Mouse (Mus musculus): ENCODE data around the gene Dpf3. TPM values are rescaled to one million over a fixed set of nuclear protein-coding genes. Genes with fewer than 3 reads are reported as not detected.

Dpf3 gene
- polyA plus RNA-seq, 1 experiment from 2014 or later: 19.3 TPM

DNA sequence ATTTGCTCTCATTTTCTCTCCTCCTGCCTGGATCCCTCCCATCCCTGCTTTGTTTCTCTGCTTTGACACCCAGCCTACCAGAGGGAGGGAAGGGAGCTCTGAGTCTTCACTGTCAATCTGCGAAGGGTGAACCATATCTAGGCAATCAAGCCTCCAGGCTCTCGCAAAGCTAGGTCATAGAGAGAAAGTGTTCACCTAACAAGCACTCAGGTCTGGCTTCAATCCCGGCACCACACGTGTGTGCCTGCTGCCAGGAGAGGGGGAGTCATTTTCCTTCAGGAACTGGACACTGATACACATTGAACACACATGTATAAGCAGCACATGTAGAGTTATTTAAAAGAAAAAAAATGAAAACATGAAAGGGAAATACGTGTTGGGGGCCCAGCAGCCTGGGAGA, 254.6 kb downstream of the Dpf3 start:
- no peak overlapping the region for H3K9ac ChIP-seq (ENCODE audit: low read depth, low read length)
- peaks cover 11% of the 10 kb centered on the region for H3K4me1 ChIP-seq (ENCODE audit: control insufficient read depth, insufficient read depth, low read length)
- H3K9me3 ChIP-seq (replicated peaks; ENCODE audit: control insufficient read depth, low read length, poor library complexity, severe bottlenecking): 0 out of 2 replicates have a peak, but pooled peaks cover 2% of the 10 kb centered on the region
- peak overlapping the region; percentile 33; the same call in 1 of the 2 replicates for H3K27ac ChIP-seq (ENCODE audit: low read length)
- H3K4me2 ChIP-seq (ENCODE audit: low read length): no peak overlapping the region
- no peaks in the 10 kb centered on the region for H3K36me3 ChIP-seq (ENCODE audit: control insufficient read depth, insufficient read depth, low read length)
- ATAC-seq: no peak
- 58% methylated on average over 5 of the region's 5 CpGs for WGBS
- H3K4me3 ChIP-seq (ENCODE audit: low read depth, low read length): no peak overlapping the region
- H3K27me3 ChIP-seq (ENCODE audit: control insufficient read depth, insufficient read depth, low read depth, low read length): no peaks in the 10 kb centered on the region

DNA sequence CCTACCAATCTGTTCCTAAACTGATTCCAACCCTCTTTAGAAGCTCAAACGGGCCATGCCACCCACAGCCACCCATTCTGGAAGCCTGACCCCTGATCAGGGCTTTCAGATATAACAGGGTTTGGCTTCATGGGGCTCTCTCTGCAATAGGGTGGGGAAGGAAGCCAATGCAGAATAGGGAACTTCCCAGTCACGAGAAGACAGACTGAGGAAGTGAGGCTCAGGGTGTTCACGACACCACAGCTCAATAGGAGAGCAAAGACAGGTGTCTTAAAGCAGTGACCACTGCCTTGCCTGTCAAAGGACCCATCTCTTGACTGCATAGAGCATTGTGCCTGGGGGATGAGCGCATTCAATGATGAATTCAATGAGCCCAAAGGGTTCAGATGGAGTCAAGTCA, 256.3 kb downstream of the Dpf3 start:
- H3K4me2 ChIP-seq (ENCODE audit: low read length): no peak overlapping the region
- no peak overlapping the region for H3K9ac ChIP-seq (ENCODE audit: low read depth, low read length)
- H3K4me1 ChIP-seq (ENCODE audit: control insufficient read depth, insufficient read depth, low read length): peaks cover 11% of the 10 kb centered on the region
- ATAC-seq: no peak
- no peaks in the 10 kb centered on the region for H3K36me3 ChIP-seq (ENCODE audit: control insufficient read depth, insufficient read depth, low read length)
- H3K27ac ChIP-seq (ENCODE audit: low read length): no peak overlapping the region
- H3K4me3 ChIP-seq (ENCODE audit: low read depth, low read length): no peak overlapping the region
- no peaks in the 10 kb centered on the region for H3K27me3 ChIP-seq (ENCODE audit: control insufficient read depth, insufficient read depth, low read depth, low read length)
- 82% methylated on average over 4 of the region's 4 CpGs for WGBS
- H3K9me3 ChIP-seq (replicated peaks; ENCODE audit: control insufficient read depth, low read length, poor library complexity, severe bottlenecking): 0 out of 2 replicates have a peak, but pooled peaks cover 2% of the 10 kb centered on the region

DNA sequence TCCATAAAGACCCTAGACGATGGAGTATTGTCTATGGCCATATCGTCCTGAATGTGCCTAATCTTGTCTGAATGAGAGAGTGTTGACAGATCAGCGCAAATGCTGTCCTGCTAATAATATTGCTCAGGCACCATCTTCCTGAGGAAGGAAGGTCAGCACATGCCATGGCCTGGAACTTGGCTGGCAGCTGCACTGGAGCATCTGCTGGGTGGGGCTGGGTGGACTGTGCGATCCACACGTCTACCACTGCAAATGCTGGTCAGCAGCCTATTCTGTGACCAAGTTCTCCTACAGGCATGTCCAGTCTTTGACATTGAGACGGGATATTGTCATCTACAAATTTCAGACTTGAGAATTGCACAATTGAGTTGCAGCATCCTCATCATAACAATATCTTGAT, 257.8 kb downstream of the Dpf3 start:
- no peak overlapping the region for H3K4me3 ChIP-seq (ENCODE audit: low read depth, low read length)
- ATAC-seq: no peak
- H3K4me2 ChIP-seq (ENCODE audit: low read length): no peak overlapping the region
- 0 out of 2 replicates have a peak, but pooled peaks cover 2% of the 10 kb centered on the region for H3K9me3 ChIP-seq (replicated peaks; ENCODE audit: control insufficient read depth, low read length, poor library complexity, severe bottlenecking)
- H3K27ac ChIP-seq (ENCODE audit: low read length): no peak overlapping the region
- no peaks in the 10 kb centered on the region for H3K36me3 ChIP-seq (ENCODE audit: control insufficient read depth, insufficient read depth, low read length)
- no peaks in the 10 kb centered on the region for H3K27me3 ChIP-seq (ENCODE audit: control insufficient read depth, insufficient read depth, low read depth, low read length)
- H3K4me1 ChIP-seq (ENCODE audit: control insufficient read depth, insufficient read depth, low read length): peaks cover 11% of the 10 kb centered on the region
- 87% methylated on average over 6 of the region's 6 CpGs for WGBS
- no peak overlapping the region for H3K9ac ChIP-seq (ENCODE audit: low read depth, low read length)

DNA sequence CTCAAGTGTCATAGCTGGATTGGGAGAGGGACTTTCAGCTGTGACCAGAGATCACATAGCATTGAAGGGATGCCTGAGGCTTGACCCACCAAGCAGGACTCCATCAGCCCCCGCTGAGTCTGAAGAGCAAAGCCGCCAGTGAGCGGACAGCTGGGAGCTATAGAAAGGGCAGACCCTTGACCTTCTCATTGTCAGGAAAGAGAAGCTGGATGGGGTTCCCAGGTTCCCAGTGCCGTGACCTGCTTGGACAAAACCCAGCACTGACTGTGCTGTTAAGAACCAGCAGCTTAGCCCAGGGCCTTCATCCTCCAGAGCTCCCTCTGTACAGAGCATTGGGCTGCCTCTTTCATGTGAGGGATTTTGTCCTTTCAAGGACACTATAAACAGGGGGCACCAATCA, 260.5 kb downstream of the Dpf3 start:
- H3K4me2 ChIP-seq (ENCODE audit: low read length): no peak overlapping the region
- no peak overlapping the region for H3K9ac ChIP-seq (ENCODE audit: low read depth, low read length)
- WGBS: 25% methylated on average over 4 of the region's 4 CpGs
- 0 out of 2 replicates have a peak, but pooled peaks cover 2% of the 10 kb centered on the region for H3K9me3 ChIP-seq (replicated peaks; ENCODE audit: control insufficient read depth, low read length, poor library complexity, severe bottlenecking)
- no peak for ATAC-seq
- no peak overlapping the region for H3K27ac ChIP-seq (ENCODE audit: low read length)
- no peaks in the 10 kb centered on the region for H3K36me3 ChIP-seq (ENCODE audit: control insufficient read depth, insufficient read depth, low read length)
- no peaks in the 10 kb centered on the region for H3K4me1 ChIP-seq (ENCODE audit: control insufficient read depth, insufficient read depth, low read length)
- no peak overlapping the region for H3K4me3 ChIP-seq (ENCODE audit: low read depth, low read length)
- H3K27me3 ChIP-seq (ENCODE audit: control insufficient read depth, insufficient read depth, low read depth, low read length): no peaks in the 10 kb centered on the region

DNA sequence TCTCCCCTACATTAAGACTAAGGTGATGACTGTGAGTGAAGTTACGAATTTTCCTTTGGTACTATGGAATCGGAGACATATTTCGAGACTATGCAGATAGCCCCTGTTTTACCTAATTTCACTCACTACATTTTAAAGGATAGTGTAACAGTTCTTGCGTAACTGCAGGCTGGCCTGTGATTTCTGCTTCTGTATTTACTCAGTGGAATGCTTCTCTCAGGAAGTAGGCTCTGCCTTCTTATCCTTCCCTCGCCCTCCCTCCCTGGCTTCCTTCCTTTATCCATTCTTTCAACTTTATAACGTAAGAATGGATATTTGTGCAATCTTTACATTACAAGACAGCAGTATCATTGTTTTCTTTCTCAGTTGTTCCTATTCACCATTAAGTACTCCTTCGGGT, 266.6 kb downstream of the Dpf3 start:
- H3K4me2 ChIP-seq (ENCODE audit: low read length): no peak overlapping the region
- H3K9ac ChIP-seq (ENCODE audit: low read depth, low read length): no peak overlapping the region
- no peak overlapping the region for H3K27ac ChIP-seq (ENCODE audit: low read length)
- no peaks in the 10 kb centered on the region for H3K36me3 ChIP-seq (ENCODE audit: control insufficient read depth, insufficient read depth, low read length)
- H3K27me3 ChIP-seq (ENCODE audit: control insufficient read depth, insufficient read depth, low read depth, low read length): no peaks in the 10 kb centered on the region
- ATAC-seq: no peak
- no peaks in the 10 kb centered on the region for H3K9me3 ChIP-seq (replicated peaks; ENCODE audit: control insufficient read depth, low read length, poor library complexity, severe bottlenecking)
- no peaks in the 10 kb centered on the region for H3K4me1 ChIP-seq (ENCODE audit: control insufficient read depth, insufficient read depth, low read length)
- WGBS: 85% methylated on average over 7 of the region's 7 CpGs
- H3K4me3 ChIP-seq (ENCODE audit: low read depth, low read length): no peak overlapping the region

DNA sequence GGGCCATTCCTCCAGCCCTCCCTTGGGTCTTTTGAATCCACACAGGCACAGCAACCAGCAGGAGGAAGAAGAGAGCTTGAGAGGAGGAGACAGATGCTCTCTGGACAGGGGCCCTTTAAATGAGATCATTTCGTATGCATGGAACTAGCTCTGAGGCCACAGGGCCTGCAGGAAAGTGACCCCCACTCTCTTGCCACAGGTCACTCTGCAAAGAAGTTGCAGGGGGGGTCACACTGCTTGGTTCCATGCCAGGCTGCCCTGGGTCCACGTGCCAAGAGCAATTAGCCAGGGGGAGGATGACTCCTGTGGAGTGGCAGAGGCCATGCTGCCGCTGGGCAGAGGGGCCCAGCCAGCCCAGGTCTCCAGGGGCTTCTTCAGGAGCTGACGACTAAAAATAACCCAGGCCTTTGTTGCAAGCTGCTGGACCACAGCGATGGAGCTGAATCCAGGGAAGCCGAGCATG, 273.6 kb downstream of the Dpf3 start:
- peak; percentile 52 for ATAC-seq
- 11% methylated on average over 6 of the region's 6 CpGs for WGBS
- H3K27me3 ChIP-seq (ENCODE audit: control insufficient read depth, insufficient read depth, low read depth, low read length): no peaks in the 10 kb centered on the region

DNA sequence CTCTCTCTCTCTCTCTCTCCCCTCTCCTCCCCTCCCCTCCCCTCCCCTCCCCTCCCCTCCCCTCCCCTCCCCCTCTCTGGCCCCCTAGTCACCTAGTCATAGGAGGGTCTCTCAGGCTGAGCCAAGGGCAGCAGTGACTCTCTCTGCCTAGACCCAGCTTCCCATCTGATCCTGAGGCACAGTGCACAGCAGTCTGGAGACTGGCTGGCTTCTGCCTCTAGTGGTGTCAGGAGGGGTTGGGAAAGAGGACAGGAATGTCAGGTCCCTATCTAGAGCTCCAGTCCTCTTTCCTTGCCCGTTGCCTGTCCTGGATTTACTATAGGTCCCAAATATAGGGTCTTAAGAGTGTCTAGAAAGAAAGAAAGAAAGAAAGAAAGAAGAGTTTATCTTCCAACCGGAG, 275.5 kb downstream of the Dpf3 start:
- Histone ChIP-seq H3K36me3 (ENCODE audit: control insufficient read depth, insufficient read depth, low read length) (0 out of 2 replicates have a peak, but pooled peaks cover 3% of the 10 kb centered on the region), H3K4me2 (ENCODE audit: low read length) (no peak overlapping the region), H3K27ac (ENCODE audit: low read length) (no peak overlapping the region), H3K4me3 (ENCODE audit: low read depth, low read length) (no peak overlapping the region), H3K4me1 (ENCODE audit: control insufficient read depth, insufficient read depth, low read length) (peaks cover 21% of the 10 kb centered on the region), H3K27me3 (ENCODE audit: control insufficient read depth, insufficient read depth, low read depth, low read length) (no peaks in the 10 kb centered on the region), H3K9me3 (replicated peaks; ENCODE audit: control insufficient read depth, low read length, poor library complexity, severe bottlenecking) (no peaks in the 10 kb centered on the region), H3K9ac (ENCODE audit: low read depth, low read length) (no peak overlapping the region)
- WGBS: 84% methylated on average over 2 of the region's 2 CpGs
- ATAC-seq: no peak

More for the DNA sequence above, 273.6 kb downstream of the Dpf3 start:
- peaks cover 12% of the 10 kb centered on the region for H3K4me1 ChIP-seq (ENCODE audit: control insufficient read depth, insufficient read depth, low read length)
- peak overlapping the region; percentile 50 for H3K27ac ChIP-seq (ENCODE audit: low read length)
- peak overlapping the region; percentile 5; the same call in 1 of the 2 replicates for H3K4me2 ChIP-seq (ENCODE audit: low read length)
- H3K9me3 ChIP-seq (replicated peaks; ENCODE audit: control insufficient read depth, low read length, poor library complexity, severe bottlenecking): no peaks in the 10 kb centered on the region
- H3K36me3 ChIP-seq (ENCODE audit: control insufficient read depth, insufficient read depth, low read length): 0 out of 2 replicates have a peak, but pooled peaks cover 3% of the 10 kb centered on the region
- H3K4me3 ChIP-seq (ENCODE audit: low read depth, low read length): no peak overlapping the region
- H3K9ac ChIP-seq (ENCODE audit: low read depth, low read length): no peak overlapping the region

DNA sequence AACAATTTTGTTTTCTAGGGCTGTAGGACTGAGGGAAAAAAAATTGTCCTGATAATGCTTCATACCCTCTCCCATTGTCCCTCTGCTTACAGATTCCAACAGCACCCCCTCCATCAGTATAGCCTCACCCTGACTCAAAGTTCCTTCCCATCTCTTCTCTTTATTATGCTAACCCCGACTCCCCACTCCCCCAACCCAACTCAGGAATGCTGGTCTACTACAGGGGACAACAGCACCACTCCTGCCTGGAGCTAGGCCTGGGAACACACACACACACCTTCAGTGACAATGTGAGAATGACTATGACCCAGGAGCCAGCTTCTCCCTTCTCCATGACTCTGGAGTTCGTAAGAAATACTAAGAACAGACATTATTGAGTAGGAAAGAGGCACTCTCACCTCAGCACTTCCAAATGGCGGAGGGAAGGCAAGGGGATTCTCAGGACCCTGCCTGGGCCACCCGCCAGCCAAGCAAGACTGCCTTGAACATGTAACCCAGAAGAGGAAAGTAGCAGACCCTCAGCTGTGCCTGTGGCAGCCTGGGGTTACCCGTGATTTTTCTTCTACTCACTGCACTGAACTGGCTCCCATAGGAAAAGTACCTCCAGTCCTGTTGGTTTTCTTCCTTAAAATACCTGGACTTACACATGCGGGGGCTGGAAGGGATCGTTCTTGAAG, 276.2 kb downstream of the Dpf3 start:
- no peak overlapping the region for H3K4me2 ChIP-seq (ENCODE audit: low read length)
- WGBS: 77% methylated on average over 7 of the region's 7 CpGs
- H3K9ac ChIP-seq (ENCODE audit: low read depth, low read length): no peak overlapping the region
- no peaks in the 10 kb centered on the region for H3K27me3 ChIP-seq (ENCODE audit: control insufficient read depth, insufficient read depth, low read depth, low read length)
- ATAC-seq: no peak
- peaks cover 21% of the 10 kb centered on the region for H3K4me1 ChIP-seq (ENCODE audit: control insufficient read depth, insufficient read depth, low read length)
- no peaks in the 10 kb centered on the region for H3K9me3 ChIP-seq (replicated peaks; ENCODE audit: control insufficient read depth, low read length, poor library complexity, severe bottlenecking)
- no peak overlapping the region for H3K27ac ChIP-seq (ENCODE audit: low read length)
- H3K4me3 ChIP-seq (ENCODE audit: low read depth, low read length): no peak overlapping the region
- H3K36me3 ChIP-seq (ENCODE audit: control insufficient read depth, insufficient read depth, low read length): 0 out of 2 replicates have a peak, but pooled peaks cover 3% of the 10 kb centered on the region

DNA sequence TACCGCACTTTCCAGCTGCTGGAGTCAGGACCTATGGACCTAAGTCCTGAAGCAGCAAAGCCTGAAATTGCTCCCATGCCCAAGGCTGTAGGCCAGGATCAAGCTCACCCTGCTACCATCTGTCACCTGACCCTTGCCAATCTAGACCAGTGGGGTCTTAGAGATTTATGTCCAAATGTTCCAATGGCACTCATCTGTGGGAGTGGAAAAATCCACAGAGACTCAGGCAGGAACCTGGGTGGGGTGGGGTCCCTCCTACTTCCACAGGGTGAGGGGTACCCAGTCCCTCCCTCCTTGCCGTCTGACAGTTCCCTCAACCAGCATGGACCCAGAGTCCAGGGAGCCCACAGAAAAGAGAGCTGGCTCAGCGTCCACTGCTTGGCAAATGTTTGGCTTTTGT, 276.8 kb downstream of the Dpf3 start:
- 85% methylated on average over 3 of the region's 3 CpGs for WGBS
- Histone ChIP-seq H3K27me3 (ENCODE audit: control insufficient read depth, insufficient read depth, low read depth, low read length) (no peaks in the 10 kb centered on the region), H3K36me3 (ENCODE audit: control insufficient read depth, insufficient read depth, low read length) (0 out of 2 replicates have a peak, but pooled peaks cover 3% of the 10 kb centered on the region), H3K9me3 (replicated peaks; ENCODE audit: control insufficient read depth, low read length, poor library complexity, severe bottlenecking) (no peaks in the 10 kb centered on the region), H3K27ac (ENCODE audit: low read length) (no peak overlapping the region), H3K4me1 (ENCODE audit: control insufficient read depth, insufficient read depth, low read length) (peaks cover 21% of the 10 kb centered on the region), H3K9ac (ENCODE audit: low read depth, low read length) (no peak overlapping the region), H3K4me2 (ENCODE audit: low read length) (no peak overlapping the region), H3K4me3 (ENCODE audit: low read depth, low read length) (no peak overlapping the region)
- no peak for ATAC-seq
